Mouse (Mus musculus) v-Abl transformed pro-B cells (cell line): ENCODE results near the gene Fam160b1.

ENCODE experiments used
- in situ Hi-C, 2 experiments: fragments of 400-800 bp; cut with MboI; formaldehyde crosslinking; loops; one replicate each; pipeline ENCODE4 v1.15.1; 2025; ENCODE audit not compliant: unreplicated experiment in 2 of 2

Fam160b1 gene

DNA sequence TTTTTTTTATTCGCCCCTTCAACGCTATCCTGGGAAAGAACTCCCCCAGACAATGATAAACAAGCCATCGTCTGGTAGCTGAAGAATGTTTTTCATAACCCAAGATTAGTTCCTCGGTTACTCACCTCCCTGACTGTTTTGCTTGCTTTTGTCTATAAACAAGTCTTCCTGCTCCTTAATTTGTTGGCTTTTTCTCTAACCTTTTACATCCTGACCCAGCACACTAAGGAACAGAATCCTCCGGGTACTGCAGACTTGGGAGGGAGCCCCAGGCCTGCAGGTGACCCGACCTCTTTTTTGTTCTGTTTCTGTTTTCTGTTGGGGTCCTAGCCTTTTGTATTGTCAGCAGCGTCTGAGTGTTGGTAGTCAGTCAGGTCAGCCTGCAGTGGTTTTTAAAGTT lies 2.6 kb downstream of the Fam160b1 start:
- in situ Hi-C loops: loop anchor here in 1 of 2 experiments (5.0 to 25.0 kb wide), 3 partner anchors 36 to 551 kb away; partner anchors contain the start of gene Ccdc186

DNA sequence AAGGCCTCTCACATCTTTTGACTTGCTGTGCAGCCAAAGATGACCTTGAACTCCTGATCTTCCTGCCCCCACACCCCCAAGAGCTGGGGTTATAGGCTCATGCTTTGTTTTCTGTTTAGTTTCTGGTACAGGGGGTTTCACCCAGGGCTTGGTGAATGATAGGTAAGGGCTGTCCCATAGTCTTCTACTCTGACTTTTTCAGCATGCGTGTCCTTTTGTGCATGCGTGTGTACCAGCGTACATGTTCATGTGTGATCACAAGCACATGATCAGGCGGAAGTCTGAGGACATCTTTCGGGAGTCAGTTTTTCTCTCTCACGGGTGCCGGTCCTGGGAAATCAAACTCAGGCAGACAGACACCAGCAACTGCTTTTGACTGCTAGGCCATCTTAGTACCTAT lies 3.1 kb downstream of the Fam160b1 start:
- in situ Hi-C loops: loop anchor here in 1 of 2 experiments (5.0 to 25.0 kb wide), 3 partner anchors 36 to 551 kb away; partner anchors contain the start of gene Ccdc186

DNA sequence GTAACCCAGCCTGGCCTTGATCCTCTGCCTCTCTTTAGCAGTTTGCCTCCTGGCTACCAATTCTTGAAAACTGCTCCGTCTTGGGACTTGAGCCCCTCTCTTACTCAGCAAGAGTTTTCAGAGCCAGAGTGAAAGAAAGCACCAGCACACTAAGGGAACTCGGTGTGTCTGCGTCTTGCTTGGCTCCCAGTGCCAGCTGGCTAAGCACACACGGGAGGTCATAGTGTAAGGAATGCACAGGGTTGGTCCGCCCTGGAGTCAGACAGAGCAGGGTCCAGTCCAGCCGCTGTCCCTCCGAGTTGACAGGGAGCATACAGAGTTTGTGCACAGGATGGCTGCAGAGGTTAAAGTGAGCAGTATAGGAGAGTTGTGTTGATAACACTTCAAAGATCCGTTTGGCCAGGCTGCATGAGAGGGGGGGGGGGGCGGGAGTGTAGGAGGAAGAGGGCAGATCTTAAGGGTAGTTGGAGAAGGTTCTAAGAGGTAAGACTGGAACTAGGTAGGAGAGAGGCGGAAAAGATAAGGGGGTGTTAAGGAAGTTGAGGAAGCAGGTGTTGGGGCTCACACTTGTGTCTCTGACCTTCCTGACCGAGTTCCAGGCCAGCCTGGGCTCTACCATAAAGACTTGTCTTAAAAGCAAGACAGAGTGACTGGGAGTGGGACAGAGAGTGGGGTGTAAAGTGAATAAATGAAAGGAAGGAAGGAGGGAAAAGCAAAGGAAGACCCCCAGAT lies 4.6 kb downstream of the Fam160b1 start:
- in situ Hi-C loops: loop anchor here in 1 of 2 experiments (5.0 to 25.0 kb wide), 3 partner anchors 38 to 553 kb away; partner anchors contain the start of gene Ccdc186

DNA sequence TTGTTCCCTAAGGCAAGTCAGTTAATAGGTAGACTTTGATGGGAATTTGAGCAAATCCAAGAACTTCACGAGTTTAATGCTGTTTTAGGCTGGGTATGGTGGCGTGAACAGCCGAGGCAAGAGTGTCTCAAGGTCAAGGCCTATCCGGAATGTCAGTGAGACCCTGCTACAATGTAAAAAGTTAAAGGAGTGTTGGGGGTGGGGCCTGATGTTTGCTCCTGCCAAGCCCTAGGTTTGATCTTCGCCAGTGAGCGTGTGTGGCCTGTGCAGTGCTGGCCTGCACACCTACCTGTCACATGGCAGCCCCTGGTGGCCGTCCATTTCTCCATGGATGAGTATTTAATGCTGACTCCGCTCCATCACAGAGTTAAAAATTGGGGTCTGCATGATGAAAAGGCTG lies 5.5 kb downstream of the Fam160b1 start:
- in situ Hi-C loops: loop anchor here in 1 of 2 experiments (10.0 to 25.0 kb wide), 2 partner anchors 301 to 554 kb away; partner anchors contain the start of gene Ccdc186

DNA sequence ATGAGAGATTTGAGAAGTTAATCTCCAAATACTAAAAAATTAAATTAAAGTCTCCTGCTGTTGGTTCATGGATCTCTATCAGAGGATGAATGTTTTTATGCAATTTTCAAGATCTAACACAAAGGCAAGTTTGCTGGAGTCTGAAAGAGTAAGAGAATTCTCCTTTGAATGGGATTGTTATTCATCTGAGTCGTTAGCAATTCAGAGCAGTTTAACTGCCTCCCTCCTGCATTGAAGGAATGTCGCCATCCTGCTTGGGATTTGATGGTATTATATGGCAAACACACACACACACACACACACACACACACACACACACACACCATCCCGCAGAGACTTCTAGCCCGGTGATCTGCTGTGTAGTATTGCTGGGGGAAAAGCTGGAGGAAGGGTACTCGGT lies 6.1 kb downstream of the Fam160b1 start:
- in situ Hi-C loops: loop anchor here in 1 of 2 experiments (10.0 to 25.0 kb wide), 2 partner anchors 302 to 554 kb away; partner anchors contain the start of gene Ccdc186

DNA sequence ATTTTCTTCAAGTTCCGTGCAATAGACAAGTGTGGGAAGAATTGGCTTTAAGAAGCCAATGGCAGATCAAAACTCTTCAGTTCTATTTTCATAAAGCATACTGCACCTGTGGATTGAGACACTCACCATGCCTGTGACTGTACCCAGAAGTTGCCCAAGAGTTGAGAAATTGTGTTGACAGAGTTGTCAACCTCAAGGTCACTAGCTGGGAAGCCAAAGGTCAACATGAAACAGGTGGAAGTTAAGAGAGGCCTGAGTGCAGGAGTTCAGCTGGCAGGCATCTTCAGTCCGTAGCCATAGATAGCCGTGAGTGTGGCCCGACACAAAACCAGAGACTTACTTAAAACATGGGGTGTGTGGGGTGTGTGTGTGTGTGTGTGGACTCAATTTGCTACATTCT lies 6.7 kb downstream of the Fam160b1 start:
- in situ Hi-C loops: loop anchor here in 1 of 2 experiments (10.0 to 25.0 kb wide), 2 partner anchors 302 to 555 kb away; partner anchors contain the start of gene Ccdc186

DNA sequence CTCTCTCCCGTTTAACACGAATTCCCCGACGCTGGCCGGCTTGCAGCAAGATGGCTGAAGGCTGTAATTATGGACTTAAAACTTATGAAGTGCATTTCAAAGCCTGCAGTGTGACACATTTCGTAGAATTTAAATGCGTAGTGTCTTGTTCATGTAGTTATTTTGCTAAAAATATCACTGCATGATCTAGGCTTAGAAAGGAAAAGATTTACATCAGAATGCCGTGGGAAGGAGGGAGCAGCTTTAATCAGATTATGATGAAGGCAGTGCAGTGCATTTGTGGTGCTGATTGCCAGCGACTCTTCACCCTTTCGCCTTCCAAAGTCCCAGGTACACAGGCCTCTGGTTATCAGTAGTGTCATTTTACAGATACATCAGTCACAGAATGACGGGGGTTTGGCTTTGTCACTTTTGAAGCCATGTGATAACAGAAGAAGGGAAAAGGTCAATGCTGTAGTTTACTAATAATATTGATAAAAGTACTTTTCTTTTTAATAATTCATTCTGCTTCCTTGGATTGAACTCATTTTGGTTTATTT lies 7.4 kb downstream of the Fam160b1 start:
- in situ Hi-C loops: loop anchor here in 1 of 2 experiments (10.0 to 25.0 kb wide), 2 partner anchors 303 to 556 kb away; partner anchors contain the start of gene Ccdc186

DNA sequence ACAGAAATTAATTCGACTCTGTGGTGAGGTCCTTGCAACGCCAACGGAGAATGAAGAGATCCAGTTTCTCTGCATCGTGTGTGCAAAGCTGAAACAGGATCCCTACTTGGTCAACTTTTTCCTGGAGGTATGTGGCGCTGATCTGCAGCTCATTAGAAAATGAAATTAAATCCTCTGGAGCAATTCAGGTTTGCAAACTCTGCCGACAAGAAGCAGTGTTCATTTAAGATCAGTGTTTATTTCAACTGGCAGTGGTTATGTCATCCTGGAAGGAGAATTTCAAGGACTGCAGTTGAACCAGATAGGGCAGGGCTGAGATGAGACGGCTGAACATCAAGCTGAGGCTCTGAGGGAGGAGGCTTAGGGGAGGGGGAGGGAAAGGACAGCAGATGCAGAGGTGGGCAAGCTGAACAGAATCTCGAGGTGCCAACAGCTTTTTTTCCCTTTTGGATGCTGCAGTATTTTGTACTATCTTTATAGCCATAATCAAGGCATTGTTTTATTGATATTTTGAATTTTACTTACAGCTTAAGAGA lies 12.9 kb downstream of the Fam160b1 start:
- in situ Hi-C loops: loop anchor here (10.0 to 25.0 kb wide), 2 partner anchors 309 to 561 kb away; partner anchors contain the start of gene Ccdc186 (in 1 of the 2)

DNA sequence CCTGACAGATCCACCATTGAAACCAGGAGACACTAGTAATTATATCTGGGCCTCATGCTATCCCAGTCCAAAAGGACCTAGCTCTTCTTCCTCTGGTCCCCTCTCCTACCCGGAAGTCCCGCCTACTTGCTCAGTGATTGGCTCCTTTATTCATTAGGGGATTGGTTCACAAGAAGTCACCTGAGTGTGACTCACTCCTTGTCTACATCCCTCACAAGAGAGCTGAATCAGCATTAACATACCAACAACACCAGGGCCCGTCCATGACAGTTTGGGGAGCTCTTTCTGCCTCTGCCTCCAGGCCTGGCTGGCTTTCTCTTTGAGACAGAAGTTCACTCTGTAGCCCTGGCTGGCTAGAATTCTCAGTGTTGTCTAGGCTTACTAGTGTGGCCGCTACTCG lies 14.7 kb downstream of the Fam160b1 start:
- in situ Hi-C loops: loop anchor here in 1 of 2 experiments (10.0 kb wide), 1 partner anchor 310 kb away; no protein-coding TSS in a partner anchor

DNA sequence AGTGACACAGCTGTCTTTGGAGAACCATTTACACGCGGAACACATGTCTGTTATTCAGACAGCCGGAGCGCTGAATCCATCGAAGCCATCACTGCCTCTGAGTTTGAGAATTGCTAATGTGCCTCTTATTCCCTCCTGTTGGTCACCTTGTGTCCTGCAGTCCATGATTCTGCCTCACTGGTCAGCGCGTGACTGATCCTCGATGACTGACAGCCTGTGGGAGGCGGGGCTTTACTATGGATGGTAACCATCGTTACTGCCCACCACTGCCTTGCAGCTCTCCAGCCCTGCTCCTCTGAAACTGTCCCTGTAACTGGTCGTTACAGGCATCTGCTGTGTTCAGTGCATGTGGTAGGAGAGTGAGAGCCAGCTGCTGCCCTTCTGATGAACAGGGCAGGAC lies 15.3 kb downstream of the Fam160b1 start:
- in situ Hi-C loops: loop anchor here in 1 of 2 experiments (10.0 kb wide), 1 partner anchor 311 kb away; no protein-coding TSS in a partner anchor

DNA sequence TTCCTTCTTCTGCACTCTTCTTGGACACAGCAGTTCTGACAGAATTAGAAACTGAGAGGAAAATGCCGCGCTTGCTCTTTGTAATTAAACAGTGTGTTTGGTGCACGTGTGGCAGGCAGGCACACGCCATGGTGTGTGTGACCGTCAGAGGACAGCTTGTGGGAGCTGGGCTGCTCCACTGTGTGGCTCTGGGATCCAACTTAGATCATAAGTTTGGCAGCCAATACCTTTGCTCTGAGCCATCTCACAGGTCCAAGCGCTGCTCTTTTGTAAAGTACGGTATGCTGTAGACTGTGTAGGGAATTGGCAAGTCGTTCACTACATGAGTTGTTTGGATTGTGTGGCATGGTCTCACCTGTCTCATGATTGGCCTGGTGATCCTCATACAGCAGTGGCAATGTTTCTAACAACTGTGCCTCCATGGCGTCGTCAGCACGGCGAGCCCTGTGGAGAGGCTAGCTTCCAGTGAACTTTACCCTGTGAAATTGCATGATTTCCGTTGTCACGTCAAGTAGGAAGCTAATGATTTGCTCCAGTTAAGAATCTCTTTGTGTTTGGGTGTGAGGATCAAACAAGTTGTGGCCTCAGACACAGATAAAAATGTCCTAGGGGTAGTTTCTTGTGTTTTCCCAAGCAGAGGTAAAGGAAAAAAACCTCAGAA lies 16.7 kb downstream of the Fam160b1 start:
- in situ Hi-C loops: loop anchor here in 1 of 2 experiments (10.0 kb wide), 1 partner anchor 312 kb away; no protein-coding TSS in a partner anchor

DNA sequence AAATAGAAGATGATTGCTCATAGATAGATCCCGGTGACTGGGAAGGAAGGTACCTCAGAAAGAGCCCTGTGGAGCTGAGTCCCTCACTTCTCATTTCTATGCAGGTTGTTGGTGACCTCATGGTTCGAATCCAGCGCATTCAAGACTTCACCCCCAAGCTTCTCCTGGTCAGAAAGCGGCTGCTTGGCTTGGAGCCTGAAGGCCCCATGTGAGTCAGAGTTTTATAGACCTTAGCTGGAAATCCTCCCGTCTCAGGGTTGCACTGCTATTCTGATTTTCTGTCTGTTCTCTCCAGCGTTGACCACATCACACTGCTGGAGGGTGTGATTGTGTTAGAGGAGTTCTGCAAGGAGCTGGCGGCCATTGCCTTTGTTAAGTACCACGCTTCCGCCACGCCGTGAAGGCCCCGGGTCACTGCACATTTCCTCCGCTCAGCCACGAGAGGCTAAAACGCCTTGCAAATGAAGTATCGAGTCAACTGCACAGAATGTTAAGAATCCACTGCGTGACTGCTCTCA lies 25.8 kb downstream of the Fam160b1 start:
- in situ Hi-C loops: no loop called here

DNA sequence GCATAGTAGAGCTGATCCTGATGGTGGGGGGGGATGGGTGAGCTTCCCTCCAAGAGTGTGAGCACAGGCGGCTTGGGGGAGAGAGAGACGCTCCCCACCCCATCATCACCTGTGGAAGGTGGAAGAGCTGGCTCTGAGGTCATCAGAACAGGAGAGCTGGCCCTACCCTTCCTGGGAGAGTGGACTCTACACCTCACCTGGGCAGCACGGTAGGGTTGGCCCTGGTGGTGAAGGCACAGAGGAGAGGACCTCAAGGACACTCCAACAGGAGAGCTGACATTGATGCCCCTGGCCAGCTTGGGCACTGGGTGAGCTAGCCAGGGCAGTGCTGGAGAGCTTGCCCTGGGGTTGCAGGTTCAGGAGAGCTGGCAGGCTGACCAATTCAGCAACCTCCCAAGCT lies 31.1 kb downstream of the Fam160b1 start:
- in situ Hi-C loops: loop anchor here in 1 of 2 experiments (10.0 kb wide), 1 partner anchor 227 kb away; no protein-coding TSS in a partner anchor

DNA sequence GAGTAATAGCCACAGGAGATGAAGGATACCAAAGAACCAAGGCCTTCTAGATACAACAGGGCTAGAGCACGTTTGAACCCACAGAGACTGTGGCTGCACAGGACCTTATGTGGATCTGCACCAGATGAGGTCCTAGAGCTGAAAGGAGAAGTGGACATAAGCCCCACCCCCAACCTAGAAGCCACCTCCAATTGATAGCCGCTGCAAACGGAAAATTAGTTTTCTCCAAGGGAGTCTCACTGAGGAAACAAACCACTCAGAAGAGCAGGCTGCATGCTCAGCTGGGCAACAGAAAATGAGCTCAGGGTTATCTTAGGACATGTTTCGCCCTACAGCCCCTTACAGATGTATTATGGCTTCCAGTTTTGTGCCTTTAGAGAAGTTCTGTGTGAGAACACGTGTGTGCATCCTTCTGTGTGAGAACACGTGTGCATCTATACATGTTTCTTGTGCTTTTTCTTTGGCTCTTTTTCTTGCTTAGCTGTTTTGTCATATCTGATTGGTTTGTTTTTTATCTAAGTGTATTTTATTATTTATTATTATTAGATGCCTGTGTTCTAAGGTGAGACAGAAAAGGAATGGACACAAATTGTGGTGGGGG lies 33.0 kb downstream of the Fam160b1 start:
- in situ Hi-C loops: loop anchor here in 1 of 2 experiments (10.0 kb wide), 1 partner anchor 229 kb away; no protein-coding TSS in a partner anchor

DNA sequence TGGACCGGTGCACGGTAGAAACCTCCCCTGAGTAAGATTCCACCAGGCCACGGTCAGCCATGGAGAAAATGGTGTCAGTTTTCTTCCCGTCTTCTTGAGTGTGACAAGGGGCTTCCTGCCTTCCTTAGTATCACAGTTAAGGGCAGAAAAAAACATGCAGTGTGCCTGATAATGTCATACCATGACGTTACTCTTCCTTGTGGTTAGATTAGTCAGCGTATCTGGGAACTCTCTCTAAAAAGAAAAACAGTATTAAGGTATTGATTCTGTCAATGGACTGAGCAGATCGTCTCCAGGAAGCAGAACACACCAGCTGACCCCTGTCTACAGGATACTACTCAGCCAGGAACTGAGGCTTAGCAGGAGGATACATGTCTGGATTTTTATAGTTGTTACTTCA lies 36.1 kb downstream of the Fam160b1 start:
- in situ Hi-C loops: loop anchor here in 1 of 2 experiments (10.0 kb wide), 1 partner anchor 232 kb away; no protein-coding TSS in a partner anchor

DNA sequence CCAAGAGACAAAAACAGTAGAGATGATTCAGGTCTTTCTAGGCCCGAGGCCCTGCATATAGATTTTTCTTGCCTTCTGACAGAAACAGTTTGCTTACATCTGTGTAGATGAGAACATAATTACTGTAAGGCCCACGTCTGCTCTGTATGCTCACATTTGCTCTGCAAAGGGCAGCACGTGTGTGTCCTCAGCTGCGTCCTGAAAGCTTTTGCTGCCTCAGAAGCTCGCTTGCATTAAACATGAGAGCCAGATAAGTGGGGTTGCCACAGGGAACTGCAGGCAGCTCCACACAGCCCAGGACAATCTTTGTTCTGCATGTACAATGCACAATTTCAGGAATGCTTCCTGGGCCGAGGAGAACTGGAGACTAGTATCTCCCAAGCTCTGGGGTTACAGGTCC lies 41.9 kb downstream of the Fam160b1 start:
- in situ Hi-C loops: loop anchor here in 1 of 2 experiments (5.0 kb wide), 1 partner anchor 240 kb away; no protein-coding TSS in a partner anchor

DNA sequence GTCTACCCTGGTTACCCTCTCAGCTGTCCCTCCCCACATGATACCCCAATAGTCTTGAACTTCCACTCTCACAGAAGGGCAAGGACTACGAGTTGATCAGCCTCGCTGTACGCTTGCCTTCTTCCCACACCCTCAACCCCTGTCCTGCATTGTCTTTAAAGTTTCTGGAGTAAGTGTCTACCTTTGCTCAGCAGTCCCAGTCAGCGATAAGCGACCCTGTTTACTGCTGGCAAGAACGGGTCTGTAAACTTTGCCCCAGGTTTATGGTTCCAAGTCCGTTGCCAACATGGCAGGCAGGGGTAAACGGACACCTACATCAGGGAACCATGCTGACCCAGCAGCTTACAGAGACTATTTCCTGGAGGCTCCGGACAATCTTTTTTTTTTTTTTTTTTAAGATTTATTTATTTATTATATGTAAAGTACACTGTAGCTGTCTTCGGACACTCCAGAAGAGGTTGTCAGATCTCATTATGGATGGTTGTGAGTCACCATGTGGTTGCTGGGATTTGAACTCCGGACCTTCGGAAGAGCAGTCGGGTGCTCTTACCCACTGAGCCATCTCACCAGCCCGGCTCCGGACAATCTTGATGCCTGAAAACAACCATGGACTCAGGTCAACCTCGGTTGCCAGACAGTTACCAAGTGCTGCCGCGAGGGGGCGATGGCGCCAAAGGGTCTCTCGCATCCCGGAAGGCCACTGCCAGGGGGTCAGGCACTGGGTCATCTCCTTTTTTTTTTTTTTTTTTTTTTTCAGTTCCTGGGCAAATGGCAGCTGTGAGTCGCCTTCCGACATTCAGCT lies 43.4 kb downstream of the Fam160b1 start:
- in situ Hi-C loops: loop anchor here in 1 of 2 experiments (5.0 kb wide), 1 partner anchor 238 kb away; no protein-coding TSS in a partner anchor

DNA sequence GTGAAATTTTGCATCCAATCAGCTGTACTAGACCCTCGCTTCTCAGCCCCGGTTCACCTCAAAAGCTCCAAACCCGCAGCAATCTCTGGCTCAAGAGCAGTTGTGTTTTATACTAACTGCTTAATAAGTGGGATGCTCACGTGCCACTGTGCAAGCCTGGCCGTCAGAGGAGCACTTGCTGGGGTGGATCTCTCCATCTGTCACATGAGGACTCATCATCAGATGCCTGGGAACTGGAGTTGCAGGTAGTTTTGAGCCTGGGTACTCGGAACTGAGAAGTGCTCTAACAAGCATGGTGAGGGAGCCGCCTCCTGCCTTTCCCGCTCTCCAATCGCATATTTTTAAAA lies 44.0 kb downstream of the Fam160b1 start:
- in situ Hi-C loops: loop anchor here in 1 of 2 experiments (5.0 kb wide), 1 partner anchor 238 kb away; no protein-coding TSS in a partner anchor
